Mouse (Mus musculus) cerebellum, adult 9-11 months (tissue): ENCODE data around the gene Cyp27b1.

Experiments used
- DNase-seq: peaks from one replicate; pipeline ENCODE4 v3.0.0; 2022

Cyp27b1 gene

GRCm38 (mm10) chr10:127047954-127048353 is at the start of gene Cyp27b1:
Gene Cyp27b1 (plus strand): TSS chr10:127048250.
- no peak for DNase-seq

- no peak for DNase-seq
Measured at GRCm38 (mm10) chr10:127000529-127000928, 47.5 kb upstream of the Cyp27b1 start, which contains the start of gene Avil. Gene Avil (plus strand): TSS chr10:127000709.

GRCm38 (mm10) chr10:127001297-127001696 is 46.8 kb upstream of the Cyp27b1 start:
- DNase-seq, result no peak

GRCm38 (mm10) chr10:127002056-127002455 is 46.0 kb upstream of the Cyp27b1 start:
- DNase-seq, result no peak

GRCm38 (mm10) chr10:127002765-127003164 is 45.3 kb upstream of the Cyp27b1 start:
- no peak for DNase-seq

GRCm38 (mm10) chr10:127003334-127003733 is 44.7 kb upstream of the Cyp27b1 start:
- no peak for DNase-seq

GRCm38 (mm10) chr10:127003806-127004205 is 44.2 kb upstream of the Cyp27b1 start:
- DNase-seq, result no peak

- no peak for DNase-seq
Measured at GRCm38 (mm10) chr10:127016488-127016887, 31.6 kb upstream of the Cyp27b1 start.

- no peak for DNase-seq
Measured at GRCm38 (mm10) chr10:127017071-127017470, 31.0 kb upstream of the Cyp27b1 start.

GRCm38 (mm10) chr10:127018422-127018821 is 29.6 kb upstream of the Cyp27b1 start:
- no peak for DNase-seq

- peak; percentile 90 for DNase-seq
Measured at GRCm38 (mm10) chr10:127030336-127031296, 17.4 kb upstream of the Cyp27b1 start, which contains the start of gene Tsfm. Gene Tsfm (minus strand): TSS chr10:127030840.

GRCm38 (mm10) chr10:127033301-127033741 is 14.7 kb upstream of the Cyp27b1 start:
- DNase-seq, result no peak

GRCm38 (mm10) chr10:127036273-127036672 is 11.8 kb upstream of the Cyp27b1 start:
- DNase-seq, result no peak

- no peak for DNase-seq
Measured at GRCm38 (mm10) chr10:127037641-127038040, 10.4 kb upstream of the Cyp27b1 start.

- DNase-seq, result no peak
Measured at GRCm38 (mm10) chr10:127040569-127041214, 7.4 kb upstream of the Cyp27b1 start.

GRCm38 (mm10) chr10:127041274-127041766 is 6.7 kb upstream of the Cyp27b1 start, which contains the start of the genes Mettl1 and Eef1akmt3:
Gene Mettl1 (plus strand): TSS chr10:127041414.
Gene Eef1akmt3 (minus strand): TSS chr10:127041513.
- DNase-seq, result no peak

- peak; percentile 87 for DNase-seq
Measured at GRCm38 (mm10) chr10:127041774-127042338, 6.2 kb upstream of the Cyp27b1 start.

- no peak for DNase-seq
Measured at GRCm38 (mm10) chr10:127042468-127043115, 5.5 kb upstream of the Cyp27b1 start.

- no peak for DNase-seq
Measured at GRCm38 (mm10) chr10:127043187-127043586, 4.9 kb upstream of the Cyp27b1 start.

GRCm38 (mm10) chr10:127048608-127049394 is 751 bp downstream of the Cyp27b1 start:
- DNase-seq, result no peak

- DNase-seq, result no peak
Measured at GRCm38 (mm10) chr10:127049395-127050118, 1.5 kb downstream of the Cyp27b1 start.
